Mouse (Mus musculus) bone marrow, adult 2 months (tissue): Measurements from ENCODE around the gene Foxp4.

Experiments
- CTCF ChIP-seq: fragments of 200-500 bp; IDR thresholded peaks from 2 replicates; pipeline ENCODE4 v1.5.1; 2011; ENCODE audit warnings: low read length, control low read depth; ENCODE audit not compliant: control insufficient read depth, insufficient read depth
- POLR2A ChIP-seq: fragments of 200-500 bp; IDR thresholded peaks from 2 replicates; pipeline ENCODE4 v1.6.1; 2011; ENCODE audit warnings: low read depth, mild to moderate bottlenecking, control low read depth, low read length, borderline replicate concordance; ENCODE audit not compliant: control insufficient read depth

DNA sequence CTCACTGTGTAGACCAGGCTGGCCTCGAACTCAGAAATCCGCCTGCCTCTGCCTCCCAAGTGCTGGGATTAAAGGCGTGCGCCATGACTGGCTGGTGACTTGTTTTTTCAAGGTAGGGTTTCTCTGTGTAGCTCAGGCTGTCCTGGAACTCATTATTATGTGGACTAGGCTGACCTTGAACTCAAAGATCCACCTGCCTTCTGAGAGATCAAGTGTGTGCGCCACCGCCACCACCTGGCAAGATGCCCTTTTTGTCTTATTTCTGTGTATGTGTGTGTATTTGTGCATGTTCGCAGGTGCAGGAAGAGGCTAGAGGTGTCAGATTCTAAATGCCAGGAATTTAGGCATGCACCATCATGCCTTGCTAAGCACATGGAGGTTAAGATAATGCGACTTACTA lies 32.0 kb upstream of the Foxp4 start:
- peak; percentile 23; the same call in 1 of the 2 replicates for TF ChIP-seq CTCF
- TF ChIP-seq POLR2A: no peak
